Mouse (Mus musculus): ENCODE measurements at regions not wholly inside any gene's neighbourhood (a gene's known extent, or its start where the extent isn't known, plus 50 kb on each side); places are given as distances from the start of the nearest gene placed in this dataset.

GRCm38 (mm10) chr17:83959159-83959848, 111.5 kb upstream of the Haao start:
- Histone ChIP-seq H3K27ac (peak overlapping the region; percentile 69; the same call in 1 of the 2 replicates), H3K4me2 (no peak overlapping the region), H3K9me3 (no peaks in the 10 kb centered on the region), H3K4me3 (replicated peaks) (no peak overlapping the region), H3K9ac (replicated peaks) (no peak overlapping the region), H3K36me3 (no peaks in the 10 kb centered on the region), H3K27me3 (no peaks in the 10 kb centered on the region), H3K4me1 (replicated peaks) (peaks cover 100% of the 10 kb centered on the region)
- 46% methylated on average over 9 of the region's 9 CpGs for WGBS
- ATAC-seq (ENCODE audit: insufficient number of reproducible peaks, insufficient read depth, low FRiP score, low TSS enrichment, low read depth): no peak

DNA sequence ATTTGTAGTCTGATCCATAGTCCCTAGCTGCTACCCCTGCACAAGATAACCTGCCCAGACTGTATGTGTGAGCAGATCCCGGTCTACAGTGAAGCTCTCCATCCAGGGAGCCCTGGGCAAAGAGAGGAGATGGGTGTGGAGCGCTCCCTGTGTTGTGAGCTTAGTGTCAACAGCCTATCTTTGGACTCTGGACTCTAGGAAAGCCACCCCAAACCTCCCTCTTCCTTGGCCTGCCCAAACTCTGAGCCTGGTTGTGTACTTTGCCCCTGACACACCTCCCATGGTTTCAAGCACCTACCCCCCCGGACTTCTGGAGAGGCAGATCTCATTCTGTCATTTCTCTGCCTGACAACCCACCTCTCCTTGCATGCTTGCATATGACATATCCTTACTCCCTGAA, 110.9 kb upstream of the Haao start:
- no peak for ATAC-seq (ENCODE audit: insufficient number of reproducible peaks, insufficient read depth, low FRiP score, low TSS enrichment, low read depth)
- Histone ChIP-seq H3K4me1 (replicated peaks) (peaks cover 100% of the 10 kb centered on the region), H3K27me3 (no peaks in the 10 kb centered on the region), H3K9ac (replicated peaks) (no peak overlapping the region), H3K4me2 (no peak overlapping the region), H3K36me3 (no peaks in the 10 kb centered on the region), H3K9me3 (no peaks in the 10 kb centered on the region), H3K4me3 (replicated peaks) (no peak overlapping the region), H3K27ac (peak overlapping the region; percentile 69)
- WGBS: 82% methylated on average over 3 of the region's 3 CpGs

- Histone ChIP-seq H3K9ac (replicated peaks) (no peak overlapping the region), H3K27ac (peak overlapping the region; percentile 69), H3K4me2 (no peak overlapping the region), H3K36me3 (no peaks in the 10 kb centered on the region), H3K9me3 (no peaks in the 10 kb centered on the region), H3K4me3 (replicated peaks) (no peak overlapping the region), H3K27me3 (no peaks in the 10 kb centered on the region), H3K4me1 (replicated peaks) (peaks cover 99% of the 10 kb centered on the region)
- WGBS: 44% methylated on average over 12 of the region's 12 CpGs
- no peak for ATAC-seq (ENCODE audit: insufficient number of reproducible peaks, insufficient read depth, low FRiP score, low TSS enrichment, low read depth)
Measured at GRCm38 (mm10) chr17:83957661-83958540, 110.1 kb upstream of the Haao start.

GRCm38 (mm10) chr17:83956821-83957565, 109.2 kb upstream of the Haao start:
- H3K27ac ChIP-seq: peak overlapping the region; percentile 96
- H3K4me2 ChIP-seq: no peak overlapping the region
- ATAC-seq (ENCODE audit: insufficient number of reproducible peaks, insufficient read depth, low FRiP score, low TSS enrichment, low read depth): no peak
- H3K27me3 ChIP-seq: no peaks in the 10 kb centered on the region
- 24% methylated on average over 12 of the region's 12 CpGs for WGBS
- peaks cover 89% of the 10 kb centered on the region for H3K4me1 ChIP-seq (replicated peaks)
- H3K9ac ChIP-seq (replicated peaks): no peak overlapping the region; the same call in 1 of the 2 replicates
- no peak overlapping the region for H3K4me3 ChIP-seq (replicated peaks)
- no peaks in the 10 kb centered on the region for H3K36me3 ChIP-seq
- H3K9me3 ChIP-seq: no peaks in the 10 kb centered on the region

DNA sequence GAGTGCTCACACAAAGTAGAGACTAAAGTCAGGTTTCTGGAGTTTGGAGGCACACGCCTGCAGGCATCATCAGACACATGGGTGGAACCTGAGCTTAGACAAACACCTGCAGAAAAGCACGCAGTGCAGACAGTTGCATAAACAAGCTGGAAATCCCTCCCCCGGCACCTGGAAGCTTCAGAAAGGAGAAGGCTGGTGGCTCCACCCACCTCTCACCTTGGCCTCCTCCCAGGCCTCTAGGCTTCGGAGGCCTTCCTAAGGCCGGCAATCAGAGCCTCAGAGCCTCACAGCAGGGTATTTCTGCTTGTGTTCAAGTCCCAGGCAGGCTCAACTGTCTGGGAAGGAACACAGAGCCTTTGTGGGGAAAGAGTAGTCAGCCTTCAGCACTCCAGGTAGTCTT, 108.2 kb upstream of the Haao start:
- Histone ChIP-seq H3K9me3 (no peaks in the 10 kb centered on the region), H3K9ac (replicated peaks) (0 out of 2 replicates have a peak overlapping the region, but pooled peaks have one; percentile 27), H3K4me1 (replicated peaks) (peaks cover 80% of the 10 kb centered on the region), H3K27ac (peak overlapping the region; percentile 96), H3K4me3 (replicated peaks) (no peak overlapping the region), H3K4me2 (no peak overlapping the region), H3K36me3 (no peaks in the 10 kb centered on the region), H3K27me3 (no peaks in the 10 kb centered on the region)
- 21% methylated on average over 5 of the region's 5 CpGs for WGBS
- 0 out of 2 replicates have a peak, but pooled peaks have one; percentile 16 for ATAC-seq (ENCODE audit: insufficient number of reproducible peaks, insufficient read depth, low FRiP score, low TSS enrichment, low read depth)

GRCm38 (mm10) chr17:83955058-83955697, 107.4 kb upstream of the Haao start:
- ATAC-seq (ENCODE audit: insufficient number of reproducible peaks, insufficient read depth, low FRiP score, low TSS enrichment, low read depth): no peak
- no peak overlapping the region for H3K4me3 ChIP-seq (replicated peaks)
- no peaks in the 10 kb centered on the region for H3K27me3 ChIP-seq
- WGBS: 68% methylated on average over 10 of the region's 10 CpGs
- no peaks in the 10 kb centered on the region for H3K36me3 ChIP-seq
- H3K4me2 ChIP-seq: no peak overlapping the region
- peak overlapping the region; percentile 96 for H3K27ac ChIP-seq
- H3K9me3 ChIP-seq: no peaks in the 10 kb centered on the region
- H3K4me1 ChIP-seq (replicated peaks): peaks cover 80% of the 10 kb centered on the region
- 0 out of 2 replicates have a peak overlapping the region, but pooled peaks have one; percentile 3 for H3K9ac ChIP-seq (replicated peaks)

DNA sequence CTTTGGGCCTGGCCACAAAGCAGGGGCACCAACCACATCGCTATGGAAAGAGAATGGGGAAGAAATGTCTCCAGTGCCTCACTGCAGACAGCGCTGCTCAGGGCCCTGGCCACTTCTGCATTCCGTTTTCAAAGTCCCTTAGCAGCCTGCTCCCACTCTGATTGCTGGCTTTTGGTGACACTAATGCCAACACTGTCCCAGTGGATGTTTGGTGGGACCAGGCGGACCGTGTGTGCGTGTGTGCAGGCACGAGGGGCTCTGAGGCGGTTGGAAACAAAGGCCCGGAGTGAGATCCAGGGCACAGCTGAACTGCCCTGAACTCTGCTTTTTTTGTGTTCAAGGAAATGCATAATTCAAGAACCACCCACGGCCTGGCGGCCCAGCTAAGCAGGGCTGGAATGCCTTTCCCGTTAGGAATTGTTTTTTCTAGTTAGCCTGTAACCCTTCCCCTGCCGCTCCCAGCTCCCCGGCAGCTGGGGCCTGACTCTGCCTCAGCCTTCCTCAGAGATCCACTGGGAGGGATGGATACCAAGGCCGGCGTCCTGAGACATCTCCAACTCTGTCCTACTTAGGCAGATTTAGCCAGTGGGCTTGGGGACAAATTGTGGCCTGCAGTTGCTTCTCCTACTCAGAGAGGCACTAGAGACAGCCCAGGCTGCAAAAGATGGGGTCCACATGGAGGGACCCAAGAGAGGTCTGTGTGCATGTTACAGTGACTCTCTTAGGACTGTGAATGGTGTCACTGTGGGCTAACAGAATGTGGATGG, 106.7 kb upstream of the Haao start:
- WGBS: 24% methylated on average over 16 of the region's 16 CpGs
- Histone ChIP-seq H3K9ac (replicated peaks) (peak overlapping the region; percentile 48; the same call in 1 of the 2 replicates), H3K27ac (peak overlapping the region; percentile 96), H3K4me2 (no peak overlapping the region), H3K27me3 (no peaks in the 10 kb centered on the region), H3K4me3 (replicated peaks) (no peak overlapping the region), H3K36me3 (no peaks in the 10 kb centered on the region), H3K4me1 (replicated peaks) (peaks cover 80% of the 10 kb centered on the region), H3K9me3 (no peaks in the 10 kb centered on the region)
- 0 out of 2 replicates have a peak, but pooled peaks have one; percentile 30 for ATAC-seq (ENCODE audit: insufficient number of reproducible peaks, insufficient read depth, low FRiP score, low TSS enrichment, low read depth)

- Histone ChIP-seq H3K4me2 (no peak overlapping the region), H3K9me3 (no peaks in the 10 kb centered on the region), H3K9ac (replicated peaks) (no peak overlapping the region), H3K4me3 (replicated peaks) (no peak overlapping the region), H3K27ac (peak overlapping the region; percentile 96), H3K27me3 (no peaks in the 10 kb centered on the region), H3K4me1 (replicated peaks) (peaks cover 73% of the 10 kb centered on the region), H3K36me3 (no peaks in the 10 kb centered on the region)
- no peak for ATAC-seq (ENCODE audit: insufficient number of reproducible peaks, insufficient read depth, low FRiP score, low TSS enrichment, low read depth)
- 63% methylated on average over 7 of the region's 7 CpGs for WGBS
Measured at GRCm38 (mm10) chr17:83953656-83954055, 105.9 kb upstream of the Haao start.

DNA sequence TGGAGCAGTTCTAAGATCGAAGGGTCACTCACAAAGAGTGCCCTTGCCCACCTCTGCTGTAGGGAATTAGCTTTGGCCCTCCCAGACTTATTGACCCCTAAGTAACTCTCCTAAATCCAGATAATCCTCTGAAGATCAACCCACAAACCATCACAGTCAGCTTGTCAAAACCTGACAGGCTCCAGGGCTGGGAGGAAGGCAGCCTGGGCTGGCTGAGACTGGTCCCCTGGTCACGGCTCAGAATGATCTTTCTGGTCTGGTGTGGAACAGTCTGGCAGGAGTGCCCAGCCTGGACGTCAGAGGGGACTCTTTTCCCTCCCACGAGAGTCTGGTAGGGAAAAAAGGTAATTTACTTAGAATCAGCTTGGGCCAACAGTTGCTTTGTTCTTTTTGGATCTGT, 99.0 kb upstream of the Haao start:
- WGBS: 21% methylated on average over 4 of the region's 4 CpGs
- no peak for ATAC-seq (ENCODE audit: insufficient number of reproducible peaks, insufficient read depth, low FRiP score, low TSS enrichment, low read depth)
- H3K4me3 ChIP-seq (replicated peaks): no peak overlapping the region
- peak overlapping the region; percentile 74 for H3K27ac ChIP-seq
- peaks cover 35% of the 10 kb centered on the region for H3K4me1 ChIP-seq (replicated peaks)
- no peak overlapping the region for H3K9ac ChIP-seq (replicated peaks)
- no peak overlapping the region for H3K4me2 ChIP-seq
- H3K27me3 ChIP-seq: no peaks in the 10 kb centered on the region
- H3K36me3 ChIP-seq: no peaks in the 10 kb centered on the region
- no peaks in the 10 kb centered on the region for H3K9me3 ChIP-seq

DNA sequence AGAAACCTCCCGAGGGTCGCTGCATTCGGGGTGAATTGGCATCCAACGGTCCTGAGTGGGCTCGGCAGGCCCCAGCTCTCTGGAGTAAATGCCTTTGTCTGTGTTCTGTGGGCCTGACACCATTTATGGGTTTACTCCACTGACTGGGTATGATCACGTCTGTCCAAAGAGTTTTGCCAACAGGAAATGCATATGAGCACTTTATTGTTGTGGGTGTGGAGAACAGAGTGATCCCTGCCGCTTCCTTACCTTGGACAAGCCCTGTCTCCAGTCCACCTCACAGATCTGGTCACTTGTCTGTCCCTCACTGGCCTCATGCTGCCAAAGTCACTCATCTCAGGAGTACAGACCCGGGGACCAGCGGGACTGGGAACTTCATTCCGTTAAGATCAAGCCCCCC, 91.6 kb upstream of the Haao start:
- Histone ChIP-seq H3K4me1 (replicated peaks) (peaks cover 55% of the 10 kb centered on the region), H3K36me3 (no peaks in the 10 kb centered on the region), H3K9me3 (no peaks in the 10 kb centered on the region), H3K4me3 (replicated peaks) (no peak overlapping the region), H3K27ac (peak overlapping the region; percentile 97), H3K4me2 (0 out of 2 replicates have a peak overlapping the region, but pooled peaks have one; percentile 17), H3K9ac (replicated peaks) (0 out of 2 replicates have a peak overlapping the region, but pooled peaks have one; percentile 18), H3K27me3 (no peaks in the 10 kb centered on the region)
- WGBS: 67% methylated on average over 10 of the region's 10 CpGs
- ATAC-seq (ENCODE audit: insufficient number of reproducible peaks, insufficient read depth, low FRiP score, low TSS enrichment, low read depth): no peak
